Mouse (Mus musculus) thymus, adult 2 months (tissue): ENCODE data around the gene Gm20425. TPM values are rescaled to one million over a fixed set of nuclear protein-coding genes. Genes with fewer than 3 reads are reported as not detected.

Source experiments
- DNase-seq: peaks from one replicate; pipeline ENCODE4 v3.0.0; 2021
- H3K27ac ChIP-seq: fragments of 200-500 bp; 2 replicates; pipeline ENCODE4 v1.5.1; 2012; ENCODE audit warnings: low read length, control low read depth; ENCODE audit not compliant: control insufficient read depth, insufficient read depth
- H3K27me3 ChIP-seq: fragments of 200-500 bp; 2 replicates; pipeline ENCODE4 v1.6.1; 2012; ENCODE audit warnings: mild to moderate bottlenecking, low read length, moderate library complexity, mixed read lengths; ENCODE audit not compliant: control insufficient read depth, insufficient read depth
- H3K36me3 ChIP-seq: fragments of 200-500 bp; 2 replicates; pipeline ENCODE4 v1.6.1; 2012; ENCODE audit warnings: mild to moderate bottlenecking, low read length, moderate library complexity; ENCODE audit not compliant: control insufficient read depth, insufficient read depth
- H3K4me1 ChIP-seq: fragments of 200-500 bp; replicated peaks from 2 replicates; pipeline ENCODE4 v1.6.1; 2012; ENCODE audit warnings: low read length; ENCODE audit not compliant: control insufficient read depth, insufficient read depth
- H3K4me3 ChIP-seq: fragments of 200-500 bp; 2 replicates; pipeline ENCODE4 v1.5.1; 2012; ENCODE audit warnings: mild to moderate bottlenecking, low read length, control low read depth, moderate library complexity; ENCODE audit not compliant: control insufficient read depth, insufficient read depth
- CTCF ChIP-seq: fragments of 200-500 bp; IDR thresholded peaks from 2 replicates; pipeline ENCODE4 v1.5.1; 2012; ENCODE audit warnings: mild to moderate bottlenecking, control low read depth, low read length, moderate library complexity, borderline replicate concordance; ENCODE audit not compliant: control insufficient read depth, poor library complexity, insufficient read depth; ENCODE audit errors: extremely low read depth
- POLR2A ChIP-seq: fragments of 200-500 bp; IDR thresholded peaks from 2 replicates; pipeline ENCODE4 v1.6.1; 2012; ENCODE audit warnings: mild to moderate bottlenecking, low read length, control low read depth, moderate library complexity; ENCODE audit not compliant: control insufficient read depth, poor library complexity, insufficient read depth; ENCODE audit errors: extremely low read depth
- WGBS: fragments of 180-500 bp; shearing (Covaris S2); methylation state at CpG from one replicate; pipeline ENCODE4 v1.1.7; 2018; 5-methylcytosine and 5-hydroxymethylcytosine counted together
- polyA plus RNA-seq: library from polyadenylated mRNA; depleted of rRNA; stranded (reverse); fragments of >200 nt; gene quantifications from 2 replicates; pipeline ENCODE4 v1.2.3, GENCODE M21; 2012; rRNA removed

Gm20425 gene
- polyA plus RNA-seq: not detected in 2 replicates

GRCm38 (mm10) chr9:103230151-103230951 lies at the start of gene Gm20425, which contains the start of gene Trf:
Gene Gm20425 (minus strand): TSS chr9:103230307.
Gene Trf (minus strand): TSS chr9:103230444.
- 6% methylated on average over 29 of the region's 29 CpGs for WGBS
- Histone ChIP-seq H3K27ac (no peak within 1 kb of the TSS), H3K36me3 (no peaks in the 10 kb centered on the region), H3K4me3 (peak within 1 kb of the TSS; percentile 28), H3K4me1 (peaks cover 27% of the 10 kb centered on the region), H3K27me3 (no peaks in the 10 kb centered on the region)
- peak; percentile 18 for DNase-seq
- no peak for TF ChIP-seq POLR2A
- TF ChIP-seq CTCF: no peak

- TF ChIP-seq CTCF: no peak
- TF ChIP-seq POLR2A: no peak
- Histone ChIP-seq H3K4me3 (no peak overlapping the region), H3K27ac (no peak overlapping the region), H3K4me1 (no peaks in the 10 kb centered on the region), H3K36me3 (no peaks in the 10 kb centered on the region), H3K27me3 (no peaks in the 10 kb centered on the region)
- WGBS: 94% methylated on average over 6 of the region's 6 CpGs
- no peak for DNase-seq
These were observed 46.8 kb upstream of the Gm20425 start for GRCm38 (mm10) chr9:103276876-103277275.

GRCm38 (mm10) chr9:103275676-103276075 lies 45.6 kb upstream of the Gm20425 start:
- TF ChIP-seq CTCF: no peak
- no peak for TF ChIP-seq POLR2A
- Histone ChIP-seq H3K27me3 (no peaks in the 10 kb centered on the region), H3K36me3 (no peaks in the 10 kb centered on the region), H3K4me1 (no peaks in the 10 kb centered on the region), H3K4me3 (no peak overlapping the region), H3K27ac (no peak overlapping the region)
- 79% methylated on average over 1 of the region's 1 CpGs for WGBS
- DNase-seq: no peak

- no peaks in the 10 kb centered on the region for H3K27me3 ChIP-seq
- 90% methylated on average over 8 of the region's 8 CpGs for WGBS
- DNase-seq: no peak
- no peak overlapping the region for H3K27ac ChIP-seq
- no peaks in the 10 kb centered on the region for H3K36me3 ChIP-seq
- TF ChIP-seq POLR2A: no peak
- no peak for TF ChIP-seq CTCF
- no peaks in the 10 kb centered on the region for H3K4me1 ChIP-seq
- H3K4me3 ChIP-seq: no peak overlapping the region
These were observed 44.7 kb upstream of the Gm20425 start for GRCm38 (mm10) chr9:103274819-103275218.

GRCm38 (mm10) chr9:103271104-103271503 lies 41.0 kb upstream of the Gm20425 start:
- H3K4me1 ChIP-seq: no peaks in the 10 kb centered on the region
- H3K4me3 ChIP-seq: no peak overlapping the region
- H3K36me3 ChIP-seq: no peaks in the 10 kb centered on the region
- no peaks in the 10 kb centered on the region for H3K27me3 ChIP-seq
- TF ChIP-seq CTCF: no peak
- no peak for TF ChIP-seq POLR2A
- WGBS: 83% methylated on average over 4 of the region's 4 CpGs
- no peak overlapping the region for H3K27ac ChIP-seq
- DNase-seq: no peak

GRCm38 (mm10) chr9:103265778-103266177 lies 35.7 kb upstream of the Gm20425 start:
- Histone ChIP-seq H3K36me3 (no peaks in the 10 kb centered on the region), H3K27ac (no peak overlapping the region), H3K27me3 (no peaks in the 10 kb centered on the region), H3K4me1 (no peaks in the 10 kb centered on the region), H3K4me3 (no peak overlapping the region)
- TF ChIP-seq POLR2A: no peak
- TF ChIP-seq CTCF: no peak
- DNase-seq: no peak
- 90% methylated on average over 4 of the region's 4 CpGs for WGBS

- DNase-seq: no peak
These were observed 22.8 kb upstream of the Gm20425 start for GRCm38 (mm10) chr9:103252906-103253305.

More at GRCm38 (mm10) chr9:103252906-103253305, 22.8 kb upstream of the Gm20425 start:
- H3K4me3 ChIP-seq: no peak overlapping the region
- no peak overlapping the region for H3K27ac ChIP-seq
- no peaks in the 10 kb centered on the region for H3K27me3 ChIP-seq
- TF ChIP-seq CTCF: no peak
- no peaks in the 10 kb centered on the region for H3K36me3 ChIP-seq
- WGBS: 90% methylated on average over 5 of the region's 5 CpGs
- H3K4me1 ChIP-seq: no peaks in the 10 kb centered on the region
